Mouse (Mus musculus): ENCODE measurements at regions not wholly inside any gene's neighbourhood (a gene's known extent, or its start where the extent isn't known, plus 50 kb on each side); places are given as distances from the start of the nearest gene placed in this dataset.

DNA sequence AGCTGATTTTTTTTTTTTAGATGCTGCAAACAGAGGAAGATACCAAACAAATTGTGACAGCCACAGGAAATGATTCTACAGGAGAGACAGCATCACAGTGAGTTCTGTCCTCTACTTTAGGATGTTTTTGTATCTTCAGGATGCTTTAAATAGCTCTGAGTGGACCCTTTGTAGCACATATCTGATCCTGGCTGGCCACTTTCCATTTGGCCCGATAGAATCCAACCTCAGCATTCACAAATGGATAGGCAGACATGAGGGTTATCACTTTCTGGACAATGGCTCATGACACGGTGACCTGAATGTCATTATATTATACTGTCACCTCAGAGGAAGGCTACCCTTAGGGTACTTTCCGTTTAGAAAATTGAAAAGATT is 379.3 kb downstream of the Gm10295 start:
- no peak for DNase-seq
- Histone ChIP-seq H3K4me3 (no peak overlapping the region), H3K27ac (no peak overlapping the region)
- no peak for TF ChIP-seq CTCF (IDR thresholded peaks at IDR 0.05)
- intact Hi-C loops (cut with DNase I) = no loop called here

DNA sequence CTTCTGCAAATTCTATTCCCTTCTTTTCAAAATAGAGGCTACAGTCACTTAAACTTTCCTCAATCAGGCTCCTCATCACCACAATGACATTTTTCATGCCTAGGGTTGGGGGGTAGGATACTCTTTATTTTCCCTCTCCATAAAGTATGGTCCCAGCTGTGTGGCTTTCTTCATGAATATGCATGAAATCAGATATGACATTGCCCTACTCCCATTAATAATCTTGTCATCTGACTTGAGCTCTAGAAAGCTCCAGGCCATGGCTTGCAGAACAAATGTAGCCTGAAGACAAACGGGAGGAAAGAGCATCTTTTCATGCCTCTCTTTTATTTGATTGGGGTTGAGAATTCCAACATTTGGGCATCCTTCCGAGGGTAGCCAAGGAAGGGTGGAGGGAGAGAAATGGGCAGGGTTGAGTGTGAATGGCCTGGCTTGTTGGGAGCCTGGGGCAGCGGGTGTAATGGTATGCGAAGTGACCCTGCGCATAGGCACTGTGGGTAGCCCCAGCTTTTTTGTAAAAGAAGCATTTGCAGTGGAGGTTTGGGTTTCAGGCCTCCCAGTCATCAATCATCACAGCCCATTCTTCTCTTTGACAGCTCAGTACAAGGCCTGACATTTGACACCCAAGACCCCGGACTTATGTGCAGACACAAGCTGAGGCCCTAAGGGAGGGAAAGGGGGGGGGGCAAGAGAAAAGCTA is 379.8 kb downstream of the Gm10295 start:
- intact Hi-C loops (cut with DNase I) = no loop called here

DNA sequence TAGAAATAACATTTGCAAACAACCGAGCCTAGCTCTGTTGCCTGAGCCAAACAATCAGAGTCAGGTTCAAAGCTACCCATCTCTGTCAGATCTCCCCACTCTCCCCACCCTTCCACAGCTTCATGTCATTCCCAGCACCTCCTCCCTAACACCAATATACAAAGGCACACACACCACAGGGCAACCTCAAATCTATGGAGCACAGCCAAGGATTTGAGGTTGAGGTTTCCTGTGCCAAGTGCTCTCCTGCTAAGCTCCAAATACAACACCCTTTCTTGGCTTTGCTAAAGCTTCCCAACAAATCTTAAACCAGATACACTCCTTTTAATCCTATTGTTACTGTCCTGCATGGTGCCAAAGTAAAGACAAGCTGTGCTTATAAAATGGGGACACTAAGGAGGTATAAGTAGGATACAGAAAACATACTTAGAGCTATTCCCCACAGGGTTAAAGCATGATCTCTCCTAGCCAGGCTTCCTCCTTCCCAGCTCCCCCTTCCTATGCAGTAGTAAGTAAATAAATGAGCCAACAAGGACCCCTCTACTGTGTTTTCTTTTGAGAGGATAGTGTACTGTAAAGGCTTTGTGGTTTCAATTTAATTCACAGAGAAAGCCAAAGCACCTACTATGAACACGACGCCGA is 398.8 kb downstream of the Gm10295 start:
- intact Hi-C loops (cut with DNase I) = no loop called here
- no peak for TF ChIP-seq CTCF (IDR thresholded peaks at IDR 0.05)
- DNase-seq = no peak
- Histone ChIP-seq H3K4me3 (no peak overlapping the region), H3K27ac (no peak overlapping the region)

More for the DNA sequence above, 379.8 kb downstream of the Gm10295 start:
- no peak for DNase-seq
- Histone ChIP-seq H3K27ac (no peak overlapping the region), H3K4me3 (no peak overlapping the region)
- TF ChIP-seq CTCF (IDR thresholded peaks at IDR 0.05) = no peak

DNA sequence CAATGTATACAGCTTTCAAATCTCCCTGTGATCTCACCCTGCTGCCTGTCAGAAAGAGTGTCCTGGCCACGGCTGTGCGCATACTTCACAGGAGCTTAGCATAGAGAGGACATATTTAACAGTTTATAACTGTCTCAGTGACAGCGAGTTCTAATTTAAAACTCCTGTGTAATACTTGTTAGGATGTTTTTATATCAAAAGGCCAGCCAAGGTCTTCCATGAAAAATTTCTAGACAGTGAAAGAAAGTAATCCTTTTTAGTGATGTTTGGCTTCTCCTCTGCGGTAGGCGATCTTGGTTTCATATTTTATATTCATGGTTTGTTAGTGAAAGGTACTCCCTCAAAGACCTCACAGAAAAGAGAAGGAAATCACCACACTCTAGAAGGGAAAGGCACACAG is 403.0 kb downstream of the Gm10295 start:
- H3K27ac ChIP-seq = no peak overlapping the region; the same call in 1 of the 2 replicates
- DNase-seq = no peak
- no peak overlapping the region for H3K4me3 ChIP-seq
- no peak for TF ChIP-seq CTCF (IDR thresholded peaks at IDR 0.05)
- intact Hi-C loops (cut with DNase I) = no loop called here

DNA sequence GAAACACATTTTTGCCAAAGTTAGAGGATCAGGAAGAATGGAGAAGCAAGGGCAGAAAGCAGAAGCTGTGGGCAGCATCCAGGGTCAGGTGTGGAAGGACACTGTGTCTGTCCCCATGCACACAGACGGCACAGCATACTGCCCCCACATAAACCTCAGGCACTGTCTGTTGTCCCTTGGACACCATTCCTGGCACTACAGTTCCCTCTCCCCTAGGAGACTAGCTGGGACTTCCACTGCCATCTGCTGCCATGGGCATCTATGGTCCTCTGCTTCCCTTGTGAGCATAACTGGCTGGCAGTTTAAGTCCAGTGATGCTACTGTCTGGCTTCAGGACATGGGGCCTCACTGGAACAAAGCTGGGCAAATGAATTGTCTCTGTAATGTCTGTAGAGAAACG is 405.0 kb downstream of the Gm10295 start:
- H3K27ac ChIP-seq = no peak overlapping the region
- intact Hi-C loops (cut with DNase I) = no loop called here

DNA sequence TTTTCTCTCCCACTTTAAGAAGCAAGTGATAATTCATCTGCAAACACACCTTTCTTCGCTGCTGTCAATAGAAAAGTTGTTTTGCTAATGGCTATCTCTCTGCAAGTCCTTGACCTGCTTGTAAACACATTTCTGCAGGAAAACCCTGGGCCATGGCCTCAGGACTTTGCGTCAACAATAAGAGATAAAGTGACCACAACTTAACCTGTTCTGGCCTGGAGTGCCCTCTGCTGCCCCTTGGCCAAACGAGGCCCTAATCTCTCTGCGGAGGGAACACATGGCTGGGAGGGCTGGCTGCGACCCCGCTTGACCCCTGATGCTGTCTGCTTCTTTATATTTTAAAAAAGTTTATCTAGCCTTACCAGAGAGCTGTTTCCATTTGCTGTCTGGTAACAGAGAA is 420.4 kb downstream of the Gm10295 start:
- no peak overlapping the region for H3K27ac ChIP-seq
- H3K4me3 ChIP-seq = no peak overlapping the region
- DNase-seq = no peak
- no peak for TF ChIP-seq CTCF (IDR thresholded peaks at IDR 0.05)
- intact Hi-C loops (cut with DNase I) = no loop called here

More for the DNA sequence above, 405.0 kb downstream of the Gm10295 start:
- TF ChIP-seq CTCF (IDR thresholded peaks at IDR 0.05) = no peak
- no peak for DNase-seq
- H3K4me3 ChIP-seq = no peak overlapping the region

DNA sequence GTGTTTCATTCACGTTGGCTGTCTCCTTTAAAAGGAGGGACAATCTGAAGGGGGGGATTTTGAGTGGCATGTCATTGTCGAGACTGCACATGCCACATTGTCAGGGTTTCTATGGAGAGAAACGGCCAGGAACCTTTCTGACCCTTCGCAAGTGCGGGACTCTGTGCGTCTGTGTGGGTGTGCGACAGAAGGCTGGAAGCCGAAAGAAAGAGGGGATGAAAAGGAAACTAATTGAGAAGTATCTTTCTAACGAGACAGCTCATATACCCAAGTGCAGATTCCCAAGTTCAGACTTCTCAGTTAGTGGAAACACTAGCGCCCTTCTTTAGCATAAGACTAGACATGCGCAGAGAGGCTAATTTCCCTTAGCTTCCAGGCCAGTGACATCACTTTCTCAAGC is 421.4 kb downstream of the Gm10295 start:
- Histone ChIP-seq H3K4me3 (no peak overlapping the region), H3K27ac (no peak overlapping the region)
- no peak for TF ChIP-seq CTCF (IDR thresholded peaks at IDR 0.05)
- intact Hi-C loops (cut with DNase I) = no loop called here
- no peak for DNase-seq

DNA sequence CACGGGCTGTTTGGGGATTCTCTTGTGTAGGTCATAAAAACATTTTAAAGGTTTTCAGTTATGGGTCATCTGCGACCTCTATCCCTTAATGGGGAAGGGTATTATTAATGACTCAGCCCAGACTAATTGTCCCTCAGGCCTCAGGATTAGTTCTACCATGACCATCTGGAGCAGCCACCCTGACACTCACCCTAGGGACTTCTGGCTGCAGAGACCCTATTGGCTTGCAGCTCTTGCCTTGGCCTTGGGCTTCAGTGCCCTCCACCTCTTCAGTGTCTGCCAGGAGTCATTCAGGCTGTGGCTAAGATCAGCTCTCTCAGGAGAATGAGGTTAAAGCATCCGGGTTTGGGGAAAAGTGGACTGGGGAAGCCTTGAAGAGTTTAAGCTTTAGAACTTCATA is 423.3 kb downstream of the Gm10295 start:
- Histone ChIP-seq H3K4me3 (no peak overlapping the region), H3K27ac (no peak overlapping the region)
- TF ChIP-seq CTCF (IDR thresholded peaks at IDR 0.05) = no peak
- intact Hi-C loops (cut with DNase I) = no loop called here
- no peak for DNase-seq

DNA sequence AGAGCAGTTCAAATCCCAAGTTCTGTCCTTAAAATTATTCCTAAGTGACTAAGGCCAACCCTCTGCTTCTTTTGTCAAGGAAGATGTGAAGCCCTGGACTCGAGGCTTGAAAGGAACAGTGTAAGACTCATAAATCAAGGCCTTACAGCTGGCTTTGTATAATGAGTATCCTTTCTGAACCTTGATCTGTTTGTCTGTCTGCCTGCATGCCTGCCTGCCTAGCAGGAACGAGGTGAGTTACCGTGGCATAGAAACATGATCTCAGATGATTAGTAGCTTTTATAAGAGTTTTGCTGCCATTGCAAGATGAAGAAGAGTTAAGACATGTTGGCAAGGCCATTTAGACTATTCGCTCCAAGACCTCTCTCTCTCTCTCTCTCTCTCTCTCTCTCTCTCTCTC is 434.3 kb downstream of the Gm10295 start:
- no peak for DNase-seq
- no peak for TF ChIP-seq CTCF (IDR thresholded peaks at IDR 0.05)
- no peak overlapping the region for H3K27ac ChIP-seq
- H3K4me3 ChIP-seq = no peak overlapping the region
- intact Hi-C loops (cut with DNase I) = no loop called here

DNA sequence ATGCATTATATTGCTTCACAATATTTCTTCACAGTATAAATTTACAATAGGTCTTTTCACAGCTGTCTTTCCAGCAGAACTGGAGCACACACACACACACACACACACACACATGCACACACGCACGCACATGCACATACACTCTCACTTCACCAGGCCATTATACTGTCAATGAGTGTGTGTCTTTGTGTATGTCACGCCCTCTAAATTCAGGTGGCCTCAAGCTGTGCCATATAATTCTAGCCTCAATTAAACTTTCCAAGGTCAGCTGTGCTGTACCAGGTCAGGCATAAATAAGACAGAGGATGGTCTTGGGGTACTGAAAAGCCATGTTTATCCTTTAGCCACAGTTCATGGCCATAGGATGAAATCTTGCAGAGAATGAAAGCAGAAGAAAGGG is 442.4 kb downstream of the Gm10295 start:
- no peak overlapping the region for H3K4me3 ChIP-seq
- H3K27ac ChIP-seq = no peak overlapping the region
- no peak for TF ChIP-seq CTCF (IDR thresholded peaks at IDR 0.05)
- intact Hi-C loops (cut with DNase I) = no loop called here
- DNase-seq = no peak

DNA sequence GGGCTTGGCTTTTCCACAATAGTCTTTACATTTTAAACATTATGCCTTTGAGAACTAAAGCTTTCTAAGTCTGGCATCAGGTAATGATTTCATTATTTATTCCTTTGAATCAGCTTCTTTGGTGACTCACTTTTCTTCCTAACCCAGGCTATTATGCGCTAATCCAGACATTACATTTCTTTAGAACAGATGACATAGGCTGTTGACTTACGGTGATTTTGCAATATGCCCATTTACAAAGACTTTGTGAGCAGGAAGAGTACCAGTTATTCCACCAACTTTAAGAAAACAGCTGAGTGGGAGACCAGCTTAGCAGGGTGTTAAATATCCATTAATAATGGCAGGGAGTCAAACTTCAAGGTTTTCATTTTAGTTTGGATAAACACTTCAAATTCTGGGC is 459.6 kb downstream of the Gm10295 start:
- Histone ChIP-seq H3K4me3 (no peak overlapping the region), H3K27ac (no peak overlapping the region)
- intact Hi-C loops (cut with DNase I) = no loop called here
- no peak for DNase-seq
- no peak for TF ChIP-seq CTCF (IDR thresholded peaks at IDR 0.05)

DNA sequence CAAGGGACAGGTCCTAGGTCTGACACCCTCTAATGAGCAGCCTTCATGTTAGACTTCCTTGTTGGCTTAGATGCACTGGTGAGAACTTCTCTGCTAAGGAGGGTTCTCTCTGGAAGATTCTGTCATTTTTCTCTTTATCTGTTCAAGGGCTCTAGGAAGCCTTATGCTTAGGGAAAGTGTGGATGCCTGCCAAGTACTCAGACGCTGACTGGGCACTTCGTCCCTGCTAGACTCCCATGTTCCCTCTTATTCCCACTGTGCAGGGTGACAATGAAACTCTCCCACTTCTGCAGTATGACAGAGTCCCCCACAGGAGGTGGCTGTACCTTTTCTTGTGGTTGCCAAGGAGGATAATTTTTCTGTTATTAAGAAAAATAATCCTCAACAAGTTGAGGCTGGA is 470.8 kb downstream of the Gm10295 start:
- Histone ChIP-seq H3K4me3 (no peak overlapping the region), H3K27ac (no peak overlapping the region)
- TF ChIP-seq CTCF (IDR thresholded peaks at IDR 0.05) = no peak
- intact Hi-C loops (cut with DNase I) = no loop called here
- DNase-seq = no peak

DNA sequence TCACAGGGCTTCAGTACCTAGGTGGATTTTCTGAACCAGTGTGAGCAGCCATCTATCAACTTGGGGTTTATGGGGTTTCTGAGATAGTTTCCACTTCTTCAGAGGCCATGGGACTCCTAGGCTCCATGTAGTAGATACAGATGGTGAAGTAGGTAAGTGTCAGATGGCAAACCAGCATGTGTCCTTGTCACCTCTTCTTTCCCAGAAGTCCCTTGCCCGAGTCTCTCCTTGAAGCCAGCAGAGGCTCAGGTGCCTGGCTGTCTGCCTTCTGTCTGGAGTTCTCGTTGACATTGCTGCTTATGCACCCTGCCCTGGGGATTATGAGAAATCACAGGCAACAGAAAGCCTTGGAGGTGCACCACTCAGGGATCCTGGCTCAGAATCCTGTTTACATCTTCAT is 476.9 kb downstream of the Gm10295 start:
- no peak overlapping the region for H3K4me3 ChIP-seq
- H3K27ac ChIP-seq = no peak overlapping the region
- no peak for TF ChIP-seq CTCF (IDR thresholded peaks at IDR 0.05)
- DNase-seq = no peak
- intact Hi-C loops (cut with DNase I) = no loop called here
